ENCODE assay signal across 12 mouse cellular contexts in the genomic region with DNA sequence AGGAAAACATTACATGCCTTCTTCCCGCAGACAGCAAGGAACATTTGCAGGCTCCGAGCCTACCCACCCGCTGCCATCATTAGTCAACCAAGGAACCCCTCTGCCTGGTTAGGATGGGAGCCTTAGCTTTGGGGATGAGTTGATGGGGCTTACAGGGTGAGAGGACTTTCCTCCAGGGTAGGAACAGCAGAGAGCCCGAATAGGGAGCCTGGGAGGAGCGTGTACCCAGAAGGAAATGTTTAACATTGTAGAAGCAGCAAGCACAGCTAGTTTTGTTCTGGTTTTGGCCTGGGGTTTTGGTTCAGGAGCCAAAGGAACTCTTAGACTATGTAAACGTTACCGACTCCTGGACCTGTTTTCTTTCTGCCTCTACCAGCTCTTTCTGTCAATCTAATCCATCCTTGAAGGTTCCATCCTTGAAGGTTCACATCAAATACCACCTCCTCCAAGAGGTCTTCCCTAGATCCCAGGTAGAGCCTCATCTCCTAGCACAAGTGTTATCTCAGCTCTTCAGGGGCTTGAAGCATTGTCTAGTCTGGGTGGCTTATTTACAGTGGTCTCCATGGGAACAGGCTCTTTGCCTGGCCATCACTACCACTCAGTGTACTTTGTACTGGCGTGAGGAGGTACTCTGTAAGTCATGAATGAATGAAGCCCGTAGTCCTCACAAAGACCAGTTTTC. TPM values are rescaled to one million over a fixed set of nuclear protein-coding genes. Genes with fewer than 3 reads are reported as not detected.
A peak's percentile ranks its signal among the peaks of the same experiment; 100 is the strongest.
DNase-seq lines count a peak whose midpoint lies in the region; ATAC-seq and TF ChIP-seq lines count a peak whose summit lies in the region.
"Had no signal": no experiment of that assay in that cellular context is flagged by ENCODE, and none has a peak within 500 bp of the region (broad histone marks: within the 10 kb centered on the region; RNA-seq: fewer than 3 reads in every experiment).

No protein-coding gene starts in this region.

- peak overlapping the region; percentile 80 for H3K4me2 ChIP-seq in heart, embryonic 11.5 days
- H3K4me2 ChIP-seq in midbrain, embryonic 14.5 days (ENCODE audit: low read length), result no peak overlapping the region
- H3K4me2 ChIP-seq in midbrain, embryonic 13.5 days (replicated peaks), result no peak overlapping the region
- peak overlapping the region; percentile 85 for H3K4me2 ChIP-seq in intestine, postnatal 0 days (replicated peaks; ENCODE audit: low read depth)

- ATAC-seq in heart, embryonic 11.5 days (replicated peaks; ENCODE audit: insufficient number of reproducible peaks, low FRiP score, low TSS enrichment), result no peak
- ATAC-seq in midbrain, embryonic 14.5 days (ENCODE audit: low FRiP score, low TSS enrichment), result no peak
- ATAC-seq in midbrain, embryonic 13.5 days, result no peak
- no peak for ATAC-seq in intestine, postnatal 0 days

- H3K27ac ChIP-seq in heart, embryonic 11.5 days (ENCODE audit: low read depth, low read length), result peak overlapping the region; percentile 35; the same call in 1 of the 2 replicates
- no peak overlapping the region for H3K27ac ChIP-seq in midbrain, embryonic 14.5 days (replicated peaks; ENCODE audit: low read depth, low read length)
- no peak overlapping the region for H3K27ac ChIP-seq in midbrain, embryonic 13.5 days
- H3K27ac ChIP-seq in intestine, postnatal 0 days (ENCODE audit: low read depth, low read length), result no peak overlapping the region

- H3K9me3 ChIP-seq in heart, embryonic 11.5 days (replicated peaks; ENCODE audit: control insufficient read depth, low read length), result no peaks in the 10 kb centered on the region
- H3K9me3 ChIP-seq in midbrain, embryonic 14.5 days (ENCODE audit: control insufficient read depth, low read length), result no peaks in the 10 kb centered on the region
- H3K9me3 ChIP-seq in midbrain, embryonic 13.5 days, result no peaks in the 10 kb centered on the region
- H3K9me3 ChIP-seq in intestine, postnatal 0 days (ENCODE audit: control insufficient read depth), result no peaks in the 10 kb centered on the region

- peak overlapping the region; percentile 59 for H3K4me3 ChIP-seq in heart, embryonic 11.5 days (ENCODE audit: low read depth, low read length)
- H3K4me3 ChIP-seq in midbrain, embryonic 14.5 days (replicated peaks; ENCODE audit: low read depth, low read length), result no peak overlapping the region
- no peak overlapping the region for H3K4me3 ChIP-seq in midbrain, embryonic 13.5 days (replicated peaks)
- H3K4me3 ChIP-seq in intestine, postnatal 0 days (ENCODE audit: low read depth, low read length), result no peak overlapping the region
- H3K4me3 ChIP-seq: erythroblast, embryonic 14.5 days; heart, adult 2 months; megakaryocyte, embryonic 14.5 days had no signal

- DNase-seq in heart, adult 18-20 months, result no peak
- DNase-seq in midbrain, embryonic 14.5 days, result peak; percentile 12
- peak; percentile 35 for DNase-seq in testis, postnatal 10 days (ENCODE audit: low spot score)
- DNase-seq in ovary, adult 18-20 months (ENCODE audit: low spot score), result no peak
- no peak for DNase-seq in urinary bladder, postnatal 10 days (ENCODE audit: low spot score)
- DNase-seq: thymus, adult 18-20 months had no signal

- no peaks in the 10 kb centered on the region for H3K36me3 ChIP-seq in heart, embryonic 11.5 days (ENCODE audit: control insufficient read depth, insufficient read depth, low read length)
- H3K36me3 ChIP-seq in midbrain, embryonic 14.5 days (ENCODE audit: control insufficient read depth, insufficient read depth, low read length), result no peaks in the 10 kb centered on the region
- peaks cover 4% of the 10 kb centered on the region; the same call in 1 of the 2 replicates for H3K36me3 ChIP-seq in midbrain, embryonic 13.5 days
- no peaks in the 10 kb centered on the region for H3K36me3 ChIP-seq in intestine, postnatal 0 days (ENCODE audit: control insufficient read depth, insufficient read depth)

- WGBS in heart, embryonic 11.5 days (ENCODE audit: insufficient replicate concordance), result 67% methylated on average over 9 of the region's 9 CpGs
- WGBS in midbrain, embryonic 14.5 days, result 83% methylated on average over 9 of the region's 9 CpGs
- 85% methylated on average over 9 of the region's 9 CpGs for WGBS in midbrain, embryonic 13.5 days
- 48% methylated on average over 9 of the region's 9 CpGs for WGBS in intestine, postnatal 0 days

- H3K4me1 ChIP-seq in heart, embryonic 11.5 days (ENCODE audit: control insufficient read depth, insufficient read depth, low read length), result peaks cover 38% of the 10 kb centered on the region
- 0 out of 2 replicates have a peak, but pooled peaks cover 3% of the 10 kb centered on the region for H3K4me1 ChIP-seq in midbrain, embryonic 14.5 days (ENCODE audit: control insufficient read depth, insufficient read depth, low read length)
- peaks cover 21% of the 10 kb centered on the region for H3K4me1 ChIP-seq in midbrain, embryonic 13.5 days (replicated peaks)
- H3K4me1 ChIP-seq in intestine, postnatal 0 days (replicated peaks; ENCODE audit: control insufficient read depth, insufficient read depth, low read length), result no peaks in the 10 kb centered on the region

- H3K9ac ChIP-seq in heart, embryonic 11.5 days (ENCODE audit: low read depth, low read length), result peak overlapping the region; percentile 86; the same call in 1 of the 2 replicates
- H3K9ac ChIP-seq in midbrain, embryonic 14.5 days (replicated peaks; ENCODE audit: low read length), result no peak overlapping the region
- H3K9ac ChIP-seq in midbrain, embryonic 13.5 days (replicated peaks), result no peak overlapping the region
- no peak overlapping the region for H3K9ac ChIP-seq in intestine, postnatal 0 days (ENCODE audit: low read depth, low read length)

- no peak for TF ChIP-seq CTCF in intestine, postnatal 0 days (IDR thresholded peaks at IDR 0.05; ENCODE audit: low read depth)

- H3K27me3 ChIP-seq in heart, embryonic 11.5 days (ENCODE audit: control insufficient read depth, insufficient read depth, low read length), result no peaks in the 10 kb centered on the region
- peaks cover 4% of the 10 kb centered on the region; the same call in 1 of the 2 replicates for H3K27me3 ChIP-seq in midbrain, embryonic 14.5 days (ENCODE audit: control insufficient read depth, insufficient read depth, low read length)
- H3K27me3 ChIP-seq in midbrain, embryonic 13.5 days, result 0 out of 2 replicates have a peak, but pooled peaks cover 6% of the 10 kb centered on the region
- H3K27me3 ChIP-seq in intestine, postnatal 0 days (replicated peaks; ENCODE audit: control insufficient read depth, insufficient read depth, low read length), result peaks cover 3% of the 10 kb centered on the region; the same call in 1 of the 2 replicates

RNA-seq across cellular contexts. Expression of a gene that starts 2.4 kb away (rescaled TPM):
- polyA plus RNA-seq in heart, embryonic 11.5 days (2014; fragmentation: Nextera tagmentation; extraction: Ambion mirVana), result 42.4 and 51.2 TPM in 2 replicates
- 10 to 100 TPM; 11.8 to 14.8 TPM for total RNA-seq in heart, adult 18-20 months (2021)
- 3.0 and 3.7 TPM in 2 replicates for polyA plus RNA-seq in midbrain, embryonic 14.5 days (2014; fragmentation: Nextera tagmentation; extraction: Ambion mirVana)
- 3.8 and 4.3 TPM in 2 replicates for polyA plus RNA-seq in midbrain, embryonic 13.5 days (2015; fragmentation: Nextera tagmentation; extraction: Ambion mirVana)
- 14.5 and 19.5 TPM in 2 replicates for polyA plus RNA-seq in intestine, postnatal 0 days (2015; fragmentation: Nextera tagmentation; extraction: Ambion mirVana)
- polyA plus RNA-seq: erythroblast, embryonic 14.5 days had no signal

RNA-seq across cellular contexts. Expression of a gene that starts 57.1 kb away (rescaled TPM):
- polyA plus RNA-seq in heart, embryonic 11.5 days (2014; fragmentation: Nextera tagmentation; extraction: Ambion mirVana), result 15.5 and 20.9 TPM in 2 replicates
- total RNA-seq in heart, adult 18-20 months (2021), result 10 to 100 TPM; 17.4 to 23.6 TPM
- polyA plus RNA-seq in midbrain, embryonic 14.5 days (2014; fragmentation: Nextera tagmentation; extraction: Ambion mirVana), result 13.0 and 16.9 TPM in 2 replicates
- polyA plus RNA-seq in midbrain, embryonic 13.5 days (2015; fragmentation: Nextera tagmentation; extraction: Ambion mirVana), result 16.4 and 17.2 TPM in 2 replicates
- 3.8 and 4.4 TPM in 2 replicates for polyA plus RNA-seq in intestine, postnatal 0 days (2015; fragmentation: Nextera tagmentation; extraction: Ambion mirVana)

Comparison
In these comparisons a context has a peak if more than half of its experiments do, and no peak if none do; other contexts are left out.
1. H3K4me2 ChIP-seq: peak in heart, embryonic 11.5 days (single experiment) and intestine, postnatal 0 days (single experiment); none in midbrain, embryonic 14.5 days (single experiment) and midbrain, embryonic 13.5 days (single experiment).
2. DNase-seq: peak in midbrain, embryonic 14.5 days (single experiment) and testis, postnatal 10 days (single experiment); none in heart, adult 18-20 months (0 of 2), ovary, adult 18-20 months (single experiment) and urinary bladder, postnatal 10 days (single experiment).